Mouse (Mus musculus) intestine, embryonic 15.5 days (tissue): ENCODE data around the gene Fkbp2. TPM values are rescaled to one million over a fixed set of nuclear protein-coding genes. Genes with fewer than 3 reads are reported as not detected.

Experiments
- ATAC-seq: fragments of 200-750 bp; cut with Nextera tagmentation; 2 replicates; pipeline ENCODE4 v1.8.0; 2017; ENCODE audit warnings: moderate TSS enrichment, moderate library complexity
- H3K27ac ChIP-seq: fragments of 300-500 bp; sonication (generic); 2 replicates; pipeline ENCODE4 v1.5.1; 2015; ENCODE audit warnings: mild to moderate bottlenecking, inconsistent platforms
- H3K27me3 ChIP-seq: fragments of 300-500 bp; sonication (generic); replicated peaks from 2 replicates; pipeline ENCODE4 v1.6.1; 2015; ENCODE audit warnings: inconsistent platforms
- H3K36me3 ChIP-seq: fragments of 300-500 bp; sonication (generic); 2 replicates; pipeline ENCODE4 v1.6.1; 2015; ENCODE audit warnings: inconsistent platforms
- H3K4me1 ChIP-seq: fragments of 300-500 bp; sonication (generic); replicated peaks from 2 replicates; pipeline ENCODE4 v1.6.1; 2015; ENCODE audit warnings: inconsistent platforms
- H3K4me2 ChIP-seq: fragments of 300-500 bp; sonication (generic); replicated peaks from 2 replicates; pipeline ENCODE4 v1.6.1; 2015; ENCODE audit warnings: mild to moderate bottlenecking, inconsistent platforms
- H3K4me3 ChIP-seq: fragments of 300-500 bp; sonication (generic); replicated peaks from 2 replicates; pipeline ENCODE4 v1.5.1; 2015; ENCODE audit warnings: inconsistent platforms
- H3K9ac ChIP-seq: fragments of 300-500 bp; sonication (generic); 2 replicates; pipeline ENCODE4 v1.6.1; 2015; ENCODE audit warnings: inconsistent platforms
- H3K9me3 ChIP-seq: fragments of 300-500 bp; sonication (generic); 2 replicates; pipeline ENCODE4 v1.6.1; 2016; ENCODE audit warnings: inconsistent platforms
- WGBS: fragments of 180-500 bp; shearing (Covaris S2); methylation state at CpG from one replicate; pipeline ENCODE4 v1.1.7; 2015; 5-methylcytosine and 5-hydroxymethylcytosine counted together
- polyA plus RNA-seq: library from polyadenylated mRNA; unstranded; fragments of >200 nt; fragmentation: Nextera tagmentation; extraction: Ambion mirVana; gene quantifications from 2 replicates; pipeline ENCODE4 v1.2.1, GENCODE M21; 2015

Fkbp2 gene
- polyA plus RNA-seq: 154 and 170 TPM in 2 replicates

DNA sequence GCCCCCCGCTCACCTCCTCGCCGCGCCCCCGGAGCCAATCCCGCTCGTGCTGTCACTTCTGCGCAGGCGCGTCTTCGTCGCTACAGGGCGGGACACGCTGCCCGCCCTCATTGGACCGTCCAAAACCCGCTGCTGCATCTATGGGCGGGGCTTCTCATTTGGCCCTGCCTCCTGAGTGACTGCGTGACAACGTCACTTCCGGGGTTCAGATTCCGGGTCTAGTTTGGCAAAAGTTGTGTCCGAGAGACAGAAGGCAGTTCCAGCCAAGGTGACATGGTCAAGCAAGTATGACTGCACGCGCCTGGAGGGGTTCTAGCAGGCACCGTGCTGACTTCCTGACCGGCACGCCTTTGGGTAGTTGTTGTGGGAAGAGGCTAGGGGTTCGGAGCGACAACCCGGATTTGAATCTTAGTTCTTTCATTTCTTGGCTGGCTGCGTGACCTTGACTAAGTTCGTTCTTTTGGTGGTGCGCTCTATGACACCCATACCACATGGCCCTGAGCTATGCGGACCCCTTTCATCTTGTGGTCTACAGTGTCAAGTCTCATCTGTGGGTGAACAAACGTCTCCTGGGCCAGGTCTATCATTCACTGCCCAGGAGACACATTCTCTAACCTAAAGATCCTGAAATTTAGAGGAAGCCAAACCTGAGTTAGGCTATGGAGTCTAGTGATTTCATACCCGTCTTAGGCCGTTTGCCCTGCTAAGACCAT lies at the start of gene Fkbp2:
TSS of gene Fkbp2 (minus strand) at position 121 of the 713 bp plus-strand sequence.
- Histone ChIP-seq H3K4me2 (peak within 1 kb of the TSS; percentile 87), H3K27ac (peak within 1 kb of the TSS; percentile 90), H3K9ac (peak within 1 kb of the TSS; percentile 89), H3K27me3 (no peaks in the 10 kb centered on the region), H3K36me3 (peaks cover 27% of the 10 kb centered on the region), H3K4me1 (peaks cover 38% of the 10 kb centered on the region), H3K9me3 (no peaks in the 10 kb centered on the region), H3K4me3 (peak within 1 kb of the TSS; percentile 77)
- WGBS: under 1% methylated on average over 38 of the region's 38 CpGs
- peak; percentile 89 for ATAC-seq

DNA sequence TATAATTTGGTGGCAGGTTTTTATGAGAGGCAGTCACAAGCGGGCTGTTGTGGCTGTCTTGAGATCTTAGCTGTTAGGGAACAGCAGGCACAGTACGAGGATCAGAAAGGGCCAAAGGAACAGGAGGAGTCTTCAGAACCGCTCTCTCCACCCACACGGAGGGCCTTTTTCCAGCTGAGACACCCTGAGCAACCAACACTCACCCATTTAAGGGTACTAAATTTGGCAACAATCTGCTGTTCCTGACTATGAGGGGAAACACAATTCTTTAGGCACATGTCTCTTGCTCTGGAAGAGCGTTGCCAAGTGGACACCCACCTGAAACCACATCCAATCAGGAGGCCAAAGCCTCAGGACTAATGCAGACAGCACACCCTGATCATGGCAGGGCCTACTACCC lies 49.2 kb upstream of the Fkbp2 start:
- 93% methylated on average over 5 of the region's 5 CpGs for WGBS
- Histone ChIP-seq H3K27ac (no peak overlapping the region), H3K27me3 (no peaks in the 10 kb centered on the region), H3K4me1 (no peaks in the 10 kb centered on the region), H3K9me3 (no peaks in the 10 kb centered on the region), H3K4me3 (no peak overlapping the region), H3K9ac (no peak overlapping the region), H3K4me2 (no peak overlapping the region), H3K36me3 (peaks cover 61% of the 10 kb centered on the region)
- no peak for ATAC-seq

- Histone ChIP-seq H3K4me1 (no peaks in the 10 kb centered on the region), H3K36me3 (peaks cover 39% of the 10 kb centered on the region), H3K4me3 (no peak overlapping the region), H3K9me3 (no peaks in the 10 kb centered on the region), H3K27ac (no peak overlapping the region), H3K4me2 (no peak overlapping the region), H3K27me3 (no peaks in the 10 kb centered on the region), H3K9ac (no peak overlapping the region)
- peak; percentile 72 for ATAC-seq
- WGBS: 39% methylated on average over 3 of the region's 3 CpGs
Observed at GRCm38 (mm10) chr19:7020224-7020641, 39.9 kb upstream of the Fkbp2 start.

- H3K4me2 ChIP-seq: no peak within 1 kb of the TSS
- no peak within 1 kb of the TSS for H3K9ac ChIP-seq
Observed at GRCm38 (mm10) chr19:7019191-7019590, 38.9 kb upstream of the Fkbp2 start, which contains the start of gene Fermt3. Gene Fermt3, minus strand, starts transcription at chr19:7019469.

DNA sequence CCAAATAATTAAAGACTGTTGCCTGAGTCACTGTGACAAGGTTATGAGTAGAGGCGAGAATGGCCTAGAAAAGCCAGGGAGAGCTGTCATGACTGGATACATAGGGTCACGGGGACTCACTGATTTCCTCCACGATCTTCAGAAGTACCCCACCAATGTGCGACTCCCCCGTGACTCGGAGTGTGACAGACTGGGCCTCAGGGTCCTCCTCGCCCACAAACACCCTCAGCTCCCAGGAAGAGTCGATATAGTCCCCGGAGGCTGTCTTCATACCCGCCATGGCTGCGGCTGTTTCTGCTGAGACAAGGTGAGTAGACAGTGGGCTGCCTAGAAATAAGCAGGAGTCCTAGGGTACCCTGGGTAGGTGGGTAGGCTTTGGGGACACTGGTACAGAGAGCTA lies 38.2 kb upstream of the Fkbp2 start:
- Histone ChIP-seq H3K4me3 (no peak overlapping the region), H3K9me3 (no peaks in the 10 kb centered on the region), H3K27ac (no peak overlapping the region), H3K4me2 (no peak overlapping the region), H3K36me3 (peaks cover 27% of the 10 kb centered on the region), H3K9ac (no peak overlapping the region), H3K27me3 (no peaks in the 10 kb centered on the region), H3K4me1 (no peaks in the 10 kb centered on the region)
- WGBS: 89% methylated on average over 11 of the region's 11 CpGs
- ATAC-seq: no peak

More at GRCm38 (mm10) chr19:7019191-7019590, 38.9 kb upstream of the Fkbp2 start, which contains the start of gene Fermt3:
- H3K27ac ChIP-seq: 0 out of 2 replicates have a peak within 1 kb of the TSS, but pooled peaks have one; percentile 7
- no peaks in the 10 kb centered on the region for H3K9me3 ChIP-seq
- H3K4me1 ChIP-seq: no peaks in the 10 kb centered on the region
- 74% methylated on average over 5 of the region's 5 CpGs for WGBS
- no peaks in the 10 kb centered on the region for H3K27me3 ChIP-seq
- H3K36me3 ChIP-seq: peaks cover 30% of the 10 kb centered on the region
- peak; percentile 75 for ATAC-seq
- H3K4me3 ChIP-seq: no peak within 1 kb of the TSS

DNA sequence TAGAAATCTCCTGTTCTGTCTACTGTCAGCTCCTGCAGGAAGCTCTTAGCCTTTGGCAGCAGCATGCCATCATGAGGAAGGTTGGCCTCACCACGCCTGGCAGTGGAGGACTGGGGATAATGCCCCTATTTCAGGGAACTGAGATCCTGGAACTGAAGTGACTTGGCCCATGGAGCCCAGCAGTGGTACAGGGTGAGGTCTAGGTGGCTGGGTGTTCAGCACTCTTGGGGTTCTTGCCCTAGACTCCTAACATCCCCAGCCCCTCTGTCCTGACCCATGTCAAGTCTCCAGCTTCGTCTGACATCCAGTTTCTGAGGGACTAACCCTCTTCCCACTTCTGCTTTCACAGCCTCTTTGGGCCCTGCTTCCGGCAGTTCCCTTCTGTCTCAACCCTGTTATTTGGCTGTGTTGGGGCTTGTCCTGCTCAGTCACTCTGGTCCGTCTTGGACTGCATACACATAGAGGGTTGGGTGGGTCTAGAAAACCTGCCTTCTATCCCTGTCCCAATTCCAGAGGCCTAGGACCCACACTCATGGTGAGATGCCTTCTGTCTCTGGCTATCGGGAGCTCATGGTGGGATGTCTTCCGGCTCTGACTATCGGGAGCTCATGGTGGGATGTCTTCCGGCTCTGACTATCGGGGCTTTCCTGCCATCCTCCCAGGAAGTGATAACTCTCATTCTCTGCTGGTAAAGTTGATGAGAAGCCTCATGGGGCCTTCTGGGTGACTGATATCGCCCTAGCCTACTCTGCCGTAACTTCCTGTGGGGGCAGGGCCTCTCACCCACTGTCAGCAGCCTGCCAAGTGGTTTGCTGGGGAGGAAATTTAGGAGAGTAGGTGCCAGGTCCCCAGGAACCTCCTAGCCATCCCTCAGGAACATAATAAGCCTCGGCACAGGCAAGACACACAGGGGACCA lies 37.5 kb upstream of the Fkbp2 start:
- Histone ChIP-seq H3K9ac (no peak overlapping the region), H3K36me3 (peaks cover 19% of the 10 kb centered on the region), H3K9me3 (no peaks in the 10 kb centered on the region), H3K4me2 (no peak overlapping the region), H3K4me3 (no peak overlapping the region), H3K27ac (0 out of 2 replicates have a peak overlapping the region, but pooled peaks have one; percentile 44), H3K4me1 (no peaks in the 10 kb centered on the region), H3K27me3 (no peaks in the 10 kb centered on the region)
- whole genome bisulfite sequencing: 76% methylated on average over 12 of the region's 12 CpGs
- no peak; the same call in 1 of the 2 replicates for ATAC-seq

DNA sequence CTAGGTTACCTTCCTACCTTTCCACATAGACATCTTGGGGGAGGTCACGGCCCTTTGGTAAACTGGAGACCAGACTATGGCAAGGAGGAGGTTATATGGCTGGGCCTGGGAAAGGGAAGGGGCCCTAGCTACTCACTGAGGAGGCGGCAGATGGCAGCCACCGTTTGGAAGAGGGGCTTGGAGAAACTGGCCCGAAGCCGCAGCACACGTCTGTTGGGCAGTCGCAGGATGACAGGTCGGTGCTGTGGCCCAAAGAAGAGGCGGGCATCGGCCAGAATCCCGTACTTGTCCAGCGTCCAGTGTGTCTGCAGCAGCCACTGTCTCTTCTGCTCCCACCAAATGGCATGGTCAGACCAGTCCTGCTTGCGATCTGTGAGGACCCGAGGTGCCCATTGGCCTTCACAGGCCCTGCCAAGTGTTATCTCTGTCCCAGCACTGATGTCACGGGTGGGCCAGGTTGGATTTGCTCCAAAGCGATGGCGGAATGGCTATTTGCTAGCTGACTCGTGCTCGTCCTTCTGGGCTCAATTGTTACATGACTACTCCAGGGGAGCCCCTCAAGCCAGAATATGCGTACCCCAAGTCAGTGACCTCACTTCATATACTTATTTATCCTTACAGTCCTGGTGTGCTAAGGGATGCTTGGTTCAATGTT lies 34.3 kb upstream of the Fkbp2 start:
- WGBS: 92% methylated on average over 20 of the region's 20 CpGs
- H3K9me3 ChIP-seq: no peaks in the 10 kb centered on the region
- ATAC-seq: no peak

GRCm38 (mm10) chr19:7013984-7014383 lies 33.7 kb upstream of the Fkbp2 start:
- Histone ChIP-seq H3K36me3 (no peaks in the 10 kb centered on the region), H3K4me2 (no peak overlapping the region), H3K9ac (no peak overlapping the region), H3K9me3 (no peaks in the 10 kb centered on the region), H3K4me1 (no peaks in the 10 kb centered on the region), H3K27ac (no peak overlapping the region), H3K4me3 (no peak overlapping the region), H3K27me3 (no peaks in the 10 kb centered on the region)
- ATAC-seq: no peak
- WGBS: 92% methylated on average over 9 of the region's 9 CpGs

More for the DNA sequence above, 34.3 kb upstream of the Fkbp2 start:
- Histone ChIP-seq H3K4me3 (no peak overlapping the region), H3K36me3 (no peaks in the 10 kb centered on the region), H3K9ac (no peak overlapping the region), H3K27ac (no peak overlapping the region), H3K4me1 (no peaks in the 10 kb centered on the region), H3K27me3 (no peaks in the 10 kb centered on the region), H3K4me2 (no peak overlapping the region)

GRCm38 (mm10) chr19:7012426-7012825 lies 32.1 kb upstream of the Fkbp2 start:
- no peak overlapping the region for H3K4me2 ChIP-seq
- H3K9ac ChIP-seq: no peak overlapping the region; the same call in 1 of the 2 replicates
- no peak overlapping the region for H3K27ac ChIP-seq
- WGBS: 70% methylated on average over 4 of the region's 4 CpGs
- no peak overlapping the region for H3K4me3 ChIP-seq
- ATAC-seq: peak; percentile 36; the same call in 1 of the 2 replicates
- no peaks in the 10 kb centered on the region for H3K27me3 ChIP-seq
- no peaks in the 10 kb centered on the region for H3K9me3 ChIP-seq
- H3K4me1 ChIP-seq: no peaks in the 10 kb centered on the region
- no peaks in the 10 kb centered on the region for H3K36me3 ChIP-seq

DNA sequence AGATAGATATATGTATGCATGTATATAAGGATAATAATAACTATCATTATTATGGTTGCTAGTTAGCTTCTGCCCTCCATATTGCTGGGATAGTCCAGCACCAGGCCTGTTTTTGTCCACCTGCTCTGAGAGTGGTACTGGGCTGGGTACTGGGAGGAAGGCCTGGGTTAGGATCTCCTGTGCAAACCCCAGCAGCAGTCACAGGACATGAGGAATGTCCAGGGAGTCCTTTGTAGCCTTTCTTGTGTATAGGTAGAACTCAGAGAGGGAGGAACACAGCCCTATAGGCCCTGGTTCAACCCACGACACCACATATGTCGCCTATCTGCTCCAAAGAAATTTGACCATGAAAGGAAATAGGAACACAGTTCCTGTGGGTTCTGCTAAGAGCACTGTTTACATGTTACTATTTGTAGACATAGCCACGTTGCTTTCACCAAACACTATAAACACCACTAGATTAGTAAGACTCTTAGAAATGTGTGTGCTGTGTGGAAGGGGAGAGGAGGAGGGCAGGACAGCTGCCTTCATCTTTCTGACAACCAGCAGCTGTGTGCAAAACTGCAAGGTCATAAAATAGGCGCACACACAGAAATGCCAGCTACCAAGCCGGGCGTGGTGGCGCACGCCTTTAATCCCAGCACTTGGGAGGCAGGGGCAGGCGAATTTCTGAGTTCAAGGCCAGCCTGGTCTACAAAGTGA lies 26.7 kb upstream of the Fkbp2 start:
- H3K27ac ChIP-seq: peak overlapping the region; percentile 73
- no peak overlapping the region for H3K9ac ChIP-seq
- no peak overlapping the region for H3K4me3 ChIP-seq
- H3K36me3 ChIP-seq: no peaks in the 10 kb centered on the region
- ATAC-seq: peak; percentile 36; the same call in 1 of the 2 replicates
- H3K9me3 ChIP-seq: no peaks in the 10 kb centered on the region
- H3K27me3 ChIP-seq: no peaks in the 10 kb centered on the region
- no peak overlapping the region for H3K4me2 ChIP-seq
- H3K4me1 ChIP-seq: no peaks in the 10 kb centered on the region
- 62% methylated on average over 9 of the region's 9 CpGs for WGBS

DNA sequence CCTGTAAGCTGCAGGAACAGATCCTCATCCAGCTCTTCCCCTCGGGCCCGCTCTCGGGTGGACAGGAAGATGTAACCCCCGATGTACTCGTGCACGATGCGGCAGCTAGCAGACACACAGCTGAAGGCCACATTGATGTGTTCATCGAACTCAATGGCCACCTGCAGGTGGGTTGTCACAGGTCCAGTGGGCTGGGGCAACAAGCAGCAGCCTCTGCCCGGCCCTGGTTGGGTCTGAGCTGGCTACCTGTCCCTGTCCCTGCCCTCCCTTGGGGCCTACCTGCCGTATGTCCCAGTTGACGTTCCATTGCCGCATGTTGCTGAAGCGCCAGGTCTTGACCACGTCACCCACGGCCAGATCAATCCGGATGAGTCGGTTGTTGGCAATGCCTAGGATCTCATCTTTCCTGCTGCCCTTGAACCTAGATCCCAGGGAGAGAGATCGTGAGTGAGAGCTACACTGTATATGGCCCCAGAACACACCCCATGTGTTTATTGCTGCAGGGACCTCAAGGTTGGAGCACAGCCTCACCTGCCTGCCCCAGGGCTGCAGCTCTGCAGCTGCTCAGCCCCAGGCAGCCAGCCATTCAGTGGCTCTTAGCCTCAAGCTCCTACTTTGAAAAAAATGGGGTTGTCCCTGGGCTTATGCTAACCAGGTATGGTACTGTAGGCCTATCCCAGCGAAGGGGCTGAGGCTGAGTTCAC lies 19.2 kb upstream of the Fkbp2 start:
- H3K9me3 ChIP-seq: no peaks in the 10 kb centered on the region
- no peak overlapping the region for H3K4me3 ChIP-seq
- no peaks in the 10 kb centered on the region for H3K27me3 ChIP-seq
- 90% methylated on average over 19 of the region's 19 CpGs for WGBS
- peaks cover 25% of the 10 kb centered on the region for H3K4me1 ChIP-seq
- peak; percentile 64 for ATAC-seq
- no peak overlapping the region for H3K9ac ChIP-seq
- 0 out of 2 replicates have a peak, but pooled peaks cover 3% of the 10 kb centered on the region for H3K36me3 ChIP-seq
- no peak overlapping the region for H3K4me2 ChIP-seq
- no peak overlapping the region for H3K27ac ChIP-seq
